Mouse (Mus musculus) ES-E14 (cell line): ENCODE results near the gene Tnfrsf11a. TPM values are rescaled to one million over a fixed set of nuclear protein-coding genes. Genes with fewer than 3 reads are reported as not detected.

Experiments used
- DNase-seq: peaks from one replicate; pipeline ENCODE4 v3.0.0-alpha.2; 2013; ENCODE audit warnings: low read depth, low spot score
- H3K27ac ChIP-seq: 2 replicates; pipeline ENCODE4 v1.5.1; 2012; ENCODE audit warnings: low read depth, mild to moderate bottlenecking, low read length, moderate library complexity, mixed read lengths; ENCODE audit not compliant: poor library complexity, insufficient read depth, severe bottlenecking
- H3K36me3 ChIP-seq: 2 replicates; pipeline ENCODE4 v1.6.1; 2012; ENCODE audit warnings: mild to moderate bottlenecking, low read length, moderate library complexity, mixed read lengths; ENCODE audit not compliant: control insufficient read depth, poor library complexity, insufficient read depth, severe bottlenecking
- H3K4me1 ChIP-seq, 2 experiments: fragments of 150-350 bp in 1 of 2; sonication (generic) in 1 of 2; 2 replicates each; pipeline ENCODE4 v1.6.1; 2012; ENCODE audit warnings: low read length in 2 of 2, mild to moderate bottlenecking in 1 of 2, mixed read lengths in 1 of 2; ENCODE audit not compliant: control insufficient read depth in 2 of 2, insufficient read depth in 2 of 2, poor library complexity in 1 of 2
- H3K4me3 ChIP-seq, 2 experiments: fragments of 150-350 bp in 1 of 2; sonication (generic) in 1 of 2; 2 replicates each; pipeline ENCODE4 v1.5.1; 2012; ENCODE audit warnings: low read length in 2 of 2, low read depth in 1 of 2, mild to moderate bottlenecking in 1 of 2, mixed read lengths in 1 of 2; ENCODE audit not compliant: insufficient read depth in 1 of 2, poor library complexity in 1 of 2, severe bottlenecking in 1 of 2
- H3K9ac ChIP-seq: 2 replicates; pipeline ENCODE4 v1.6.1; 2012; ENCODE audit warnings: low read depth, mild to moderate bottlenecking, low read length, mixed read lengths; ENCODE audit not compliant: poor library complexity, insufficient read depth, severe bottlenecking
- H3K9me3 ChIP-seq: fragments of 150-350 bp; sonication (generic); 2 replicates; pipeline ENCODE4 v1.6.1; 2012; ENCODE audit warnings: low read depth, mild to moderate bottlenecking, low read length; ENCODE audit not compliant: control insufficient read depth, insufficient read depth
- CHD2 ChIP-seq: IDR thresholded peaks from 2 replicates; pipeline ENCODE4 v1.6.1; 2014; ENCODE audit warnings: mild to moderate bottlenecking, low read depth, low read length, inconsistent platforms
- HCFC1 ChIP-seq: IDR thresholded peaks from 2 replicates; pipeline ENCODE4 v1.6.1; 2012; ENCODE audit warnings: low read length, inconsistent platforms, borderline replicate concordance; ENCODE audit not compliant: insufficient read depth
- MAFK ChIP-seq: IDR thresholded peaks from 2 replicates; pipeline ENCODE4 v1.6.1; 2014; ENCODE audit warnings: mild to moderate bottlenecking, low read depth, low read length, inconsistent platforms; ENCODE audit not compliant: insufficient read depth
- ZC3H11A ChIP-seq: IDR thresholded peaks from 2 replicates; pipeline ENCODE4 v1.6.1; 2012; ENCODE audit warnings: low read depth, mild to moderate bottlenecking, inconsistent platforms, low read length, borderline replicate concordance
- ZNF384 ChIP-seq: IDR thresholded peaks from 2 replicates; pipeline ENCODE4 v1.6.1; 2012; ENCODE audit warnings: low read depth, low read length, inconsistent platforms
- in situ Hi-C, 2 experiments: fragments of 600-800 bp; cut with MboI; formaldehyde crosslinking; loops; one replicate each; pipeline ENCODE4 v1.15.1; 2025; ENCODE audit warnings: low sequenced_read_pairs in 2 of 2, inconsistent platforms in 1 of 2; ENCODE audit not compliant: unreplicated experiment in 2 of 2
- total RNA-seq: library from RNA; depleted of rRNA; stranded (reverse); fragments of 300-350 nt; gene quantifications from 2 replicates; pipeline ENCODE4 v1.2.3, GENCODE M21; 2012

Tnfrsf11a gene
- total RNA-seq, 1 experiment, result 2.1 TPM

- no peak overlapping the region for H3K27ac ChIP-seq
- in situ Hi-C loops, result no loop called here
- no peak for DNase-seq
- H3K4me3 ChIP-seq, result no peak overlapping the region
- H3K36me3 ChIP-seq, result no peaks in the 10 kb centered on the region
- H3K9me3 ChIP-seq, result no peaks in the 10 kb centered on the region
- peaks cover 0 to 2% of the 10 kb centered on the region in 2 experiments; a peak in 1 of 4 replicates for H3K4me1 ChIP-seq
- TF ChIP-seq MAFK (no peak), HCFC1 (no peak), ZNF384 (no peak), CHD2 (no peak), ZC3H11A (no peak)
- no peak overlapping the region for H3K9ac ChIP-seq
Measured at GRCm38 (mm10) chr1:105784257-105785016, 3.9 kb downstream of the Tnfrsf11a start.

- Histone ChIP-seq H3K9me3 (no peaks in the 10 kb centered on the region), H3K4me1 (peaks cover 0 to 2% of the 10 kb centered on the region in 2 experiments; a peak in 1 of 4 replicates), H3K27ac (no peak overlapping the region), H3K36me3 (no peaks in the 10 kb centered on the region), H3K9ac (no peak overlapping the region), H3K4me3 (no peak overlapping the region)
- no peak for DNase-seq
- TF ChIP-seq HCFC1, result no peak
- no peak for TF ChIP-seq ZC3H11A
- no peak for TF ChIP-seq ZNF384
- no peak for TF ChIP-seq CHD2
- TF ChIP-seq MAFK, result no peak
- in situ Hi-C loops, result no loop called here
Measured at GRCm38 (mm10) chr1:105785146-105785545, 4.6 kb downstream of the Tnfrsf11a start.

- Histone ChIP-seq H3K4me3 (no peak overlapping the region), H3K36me3 (no peaks in the 10 kb centered on the region), H3K9me3 (no peaks in the 10 kb centered on the region), H3K9ac (no peak overlapping the region), H3K4me1 (peaks cover 0 to 2% of the 10 kb centered on the region in 2 experiments; a peak in 1 of 4 replicates), H3K27ac (no peak overlapping the region)
- TF ChIP-seq MAFK (no peak), CHD2 (no peak), ZC3H11A (no peak), ZNF384 (no peak)
- DNase-seq, result no peak
- in situ Hi-C loops, result no loop called here
Measured at GRCm38 (mm10) chr1:105786731-105787357, 6.3 kb downstream of the Tnfrsf11a start.

GRCm38 (mm10) chr1:105790103-105790502 is 9.6 kb downstream of the Tnfrsf11a start:
- DNase-seq, result no peak
- TF ChIP-seq ZNF384, result no peak
- no peak for TF ChIP-seq CHD2
- no peak for TF ChIP-seq ZC3H11A
- no peak for TF ChIP-seq HCFC1
- TF ChIP-seq MAFK, result no peak
- Histone ChIP-seq H3K4me3 (no peak overlapping the region), H3K27ac (no peak overlapping the region), H3K9me3 (no peaks in the 10 kb centered on the region), H3K36me3 (no peaks in the 10 kb centered on the region), H3K9ac (no peak overlapping the region), H3K4me1 (peaks cover 0 to 2% of the 10 kb centered on the region in 2 experiments; a peak in 1 of 4 replicates)
- in situ Hi-C loops, result no loop called here

- no peaks in the 10 kb centered on the region for H3K36me3 ChIP-seq
- no peaks in the 10 kb centered on the region for H3K9me3 ChIP-seq
- no peak for TF ChIP-seq ZC3H11A
- no peak for TF ChIP-seq MAFK
- no peak for TF ChIP-seq HCFC1
- TF ChIP-seq ZNF384, result no peak
- TF ChIP-seq CHD2, result no peak
- DNase-seq, result no peak
- H3K4me1 ChIP-seq, result no peaks in the 10 kb centered on the region
- in situ Hi-C loops, result no loop called here
- H3K9ac ChIP-seq, result no peak overlapping the region
- H3K27ac ChIP-seq, result no peak overlapping the region
- no peak overlapping the region for H3K4me3 ChIP-seq
Measured at GRCm38 (mm10) chr1:105794670-105795069, 14.2 kb downstream of the Tnfrsf11a start.
